Mouse (Mus musculus) CH12.LX (cell line): ENCODE results near the gene Ski. TPM values are rescaled to one million over a fixed set of nuclear protein-coding genes. Genes with fewer than 3 reads are reported as not detected.

ENCODE experiments used
- polyA plus RNA-seq: library from polyadenylated mRNA; unstranded; fragments of >175 nt; gene quantifications from 2 replicates; pipeline ENCODE4 v1.2.1, GENCODE M21; 2012; ENCODE audit warnings: low read depth; ENCODE audit not compliant: insufficient read length
- total RNA-seq, 2 experiments: library from RNA; depleted of rRNA; stranded (reverse); fragments of 300-350 nt in 1 of 2; fragments of >200 nt in 1 of 2; gene quantifications; 2 replicates each; pipeline ENCODE4 v1.2.3; 2012 to 2014

Ski gene
- total and polyA plus RNA-seq, 3 experiments: 4.1 to 17.9 (median 10.1) TPM

Other genes with a start within 250 kb of the Ski start
- gene Plch2, start 165.8 kb downstream of the Ski start, total RNA-seq (2012; rRNA removed): 0.38 and 0.47 TPM in 2 replicates
- 0.04 and 0.09 TPM in 2 replicates for gene Plch2, start 165.8 kb downstream of the Ski start, total RNA-seq (2014; rRNA removed)
- 0.16 and 0.17 TPM in 2 replicates for gene Plch2, start 165.8 kb downstream of the Ski start, polyA plus RNA-seq
- 15.7 and 21.9 TPM in 2 replicates for gene Pex10, start 155.6 kb downstream of the Ski start, total RNA-seq (2012; rRNA removed)
- 9.2 and 10.2 TPM in 2 replicates for gene Pex10, start 155.6 kb downstream of the Ski start, total RNA-seq (2014; rRNA removed)
- 14.2 and 15.6 TPM in 2 replicates for gene Pex10, start 155.6 kb downstream of the Ski start, polyA plus RNA-seq
- 126 and 138 TPM in 2 replicates for gene Rer1, start 136.2 kb downstream of the Ski start, total RNA-seq (2012; rRNA removed)
- gene Rer1, start 136.2 kb downstream of the Ski start, total RNA-seq (2014; rRNA removed): 221 and 232 TPM in 2 replicates
- 123 and 135 TPM in 2 replicates for gene Rer1, start 136.2 kb downstream of the Ski start, polyA plus RNA-seq
- 7.1 and 8.7 TPM in 2 replicates for gene Morn1, start 136.0 kb downstream of the Ski start, total RNA-seq (2012; rRNA removed)
- gene Morn1, start 136.0 kb downstream of the Ski start, total RNA-seq (2014; rRNA removed): 4.0 and 4.2 TPM in 2 replicates
- 3.8 and 6.3 TPM in 2 replicates for gene Morn1, start 136.0 kb downstream of the Ski start, polyA plus RNA-seq
- 42.1 and 45.0 TPM in 2 replicates for gene Faap20, start 27.2 kb upstream of the Ski start, total RNA-seq (2012; rRNA removed)
- gene Faap20, start 27.2 kb upstream of the Ski start, total RNA-seq (2014; rRNA removed): 24.1 and 31.0 TPM in 2 replicates
- 35.7 and 36.4 TPM in 2 replicates for gene Faap20, start 27.2 kb upstream of the Ski start, polyA plus RNA-seq
- 8.4 and 11.8 TPM in 2 replicates for gene Prkcz, start 138.8 kb upstream of the Ski start, total RNA-seq (2012; rRNA removed)
- 0.16 TPM in 1 of 2 replicates, not detected in the other for gene Prkcz, start 138.8 kb upstream of the Ski start, total RNA-seq (2014; rRNA removed)
- gene Prkcz, start 138.8 kb upstream of the Ski start, polyA plus RNA-seq: 1.6 and 2.5 TPM in 2 replicates
- 0.08 and 0.13 TPM in 2 replicates for gene Gabrd, start 175.5 kb upstream of the Ski start, total RNA-seq (2012; rRNA removed)
- gene Gabrd, start 175.5 kb upstream of the Ski start, total RNA-seq (2014; rRNA removed): not detected in 2 replicates
- not detected in 2 replicates for gene Gabrd, start 175.5 kb upstream of the Ski start, polyA plus RNA-seq
- 8.5 and 8.6 TPM in 2 replicates for gene Cfap74, start 186.6 kb upstream of the Ski start, total RNA-seq (2012; rRNA removed)
- 4.7 and 5.2 TPM in 2 replicates for gene Cfap74, start 186.6 kb upstream of the Ski start, total RNA-seq (2014; rRNA removed)
- gene Cfap74, start 186.6 kb upstream of the Ski start, polyA plus RNA-seq: 4.7 and 6.2 TPM in 2 replicates
- 0.13 and 0.59 TPM in 2 replicates for gene Tmem52, start 246.5 kb upstream of the Ski start, total RNA-seq (2012; rRNA removed)
- not detected in 2 replicates for gene Tmem52, start 246.5 kb upstream of the Ski start, total RNA-seq (2014; rRNA removed)
- gene Tmem52, start 246.5 kb upstream of the Ski start, polyA plus RNA-seq: 0.34 TPM in 1 of 2 replicates, not detected in the other